Mouse (Mus musculus): ENCODE results near the gene Tbc1d8. TPM values are rescaled to one million over a fixed set of nuclear protein-coding genes. Genes with fewer than 3 reads are reported as not detected.

The Tbc1d8 gene
- 7.2 TPM in 2 replicates for polyA plus RNA-seq (2016; fragmentation: Nextera tagmentation; extraction: Ambion mirVana)

DNA sequence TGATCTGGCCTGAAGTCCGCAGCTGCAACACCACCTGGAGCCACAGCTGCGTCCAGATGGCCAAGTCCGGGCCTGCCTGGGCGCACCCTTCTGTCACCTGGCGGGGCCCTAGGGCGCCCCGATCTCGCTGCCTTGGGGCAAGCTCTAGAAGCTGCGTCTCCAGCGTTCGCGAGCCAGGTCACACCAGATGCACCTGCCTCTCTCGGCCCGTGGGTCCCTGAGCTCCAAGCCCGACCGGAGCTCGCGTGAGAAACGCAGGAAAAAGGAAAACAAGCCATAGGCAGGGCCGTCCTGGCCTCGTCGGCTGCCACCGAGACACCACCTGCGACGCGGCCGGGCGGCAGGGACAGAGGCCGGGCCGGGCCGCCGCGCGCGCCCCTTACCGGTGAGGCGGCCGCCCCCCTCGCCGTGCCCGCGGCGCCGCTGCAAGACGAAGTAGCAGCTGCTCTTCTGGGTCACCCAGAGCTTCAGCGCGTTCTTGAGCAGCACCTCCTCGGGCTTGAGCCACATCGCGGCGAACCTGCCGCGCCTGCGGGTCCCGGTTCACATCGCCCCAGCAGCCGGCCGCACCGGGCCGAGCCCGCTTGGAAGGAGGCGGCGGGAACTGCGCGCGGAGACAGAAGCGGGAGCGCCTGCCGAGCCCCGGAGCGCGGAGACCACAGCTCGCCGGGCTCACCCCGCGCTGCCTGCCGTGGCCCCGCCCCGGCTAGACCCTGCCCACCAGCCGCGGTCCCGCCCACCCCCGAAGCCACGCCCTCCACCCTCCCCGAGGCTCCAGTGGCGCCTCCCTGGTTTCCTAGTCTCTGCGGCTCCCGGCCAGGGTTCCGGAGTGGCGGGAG is at the start of gene Tbc1d8:
Gene Tbc1d8 (minus strand): TSS at position 699 of the 839 bp plus-strand sequence.
- peak within 1 kb of the TSS; percentile 97 for H3K4me2 ChIP-seq
- H3K4me3 ChIP-seq (replicated peaks): peak within 1 kb of the TSS; percentile 70
- H3K27ac ChIP-seq: peak within 1 kb of the TSS; percentile 78
- H3K4me1 ChIP-seq: peaks cover 24% of the 10 kb centered on the region
- WGBS: under 1% methylated on average over 77 of the region's 90 CpGs
- no peaks in the 10 kb centered on the region for H3K36me3 ChIP-seq (replicated peaks)
- peaks cover 13% of the 10 kb centered on the region for H3K27me3 ChIP-seq
- H3K9me3 ChIP-seq: 0 out of 2 replicates have a peak, but pooled peaks cover 3% of the 10 kb centered on the region
- peak; percentile 96 for ATAC-seq (ENCODE audit: low FRiP score)
- peak within 1 kb of the TSS; percentile 77 for H3K9ac ChIP-seq

DNA sequence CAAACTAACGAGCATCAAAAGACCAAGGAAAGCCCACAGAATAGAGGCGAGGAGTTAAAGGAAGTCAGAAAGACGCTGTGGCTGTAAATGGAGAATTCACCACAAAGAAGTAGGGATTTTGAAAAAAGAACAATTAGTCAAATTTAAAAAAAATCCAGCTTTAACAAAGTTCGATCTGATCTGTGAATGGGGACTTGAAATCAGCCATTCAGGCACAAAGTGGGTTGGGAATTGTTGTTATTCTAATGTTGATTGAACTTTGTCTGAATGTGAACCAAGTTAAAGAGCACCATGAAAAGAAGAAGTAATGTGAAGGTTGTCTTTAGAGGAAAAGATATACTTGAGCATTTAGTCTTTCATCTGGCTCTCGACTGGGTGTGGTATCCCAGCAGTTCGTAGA is 49.8 kb upstream of the Tbc1d8 start:
- Histone ChIP-seq H3K27ac (no peak overlapping the region), H3K27me3 (no peaks in the 10 kb centered on the region), H3K4me1 (no peaks in the 10 kb centered on the region), H3K36me3 (replicated peaks) (no peaks in the 10 kb centered on the region), H3K4me3 (replicated peaks) (no peak overlapping the region), H3K9ac (no peak overlapping the region), H3K4me2 (no peak overlapping the region), H3K9me3 (no peaks in the 10 kb centered on the region)
- 36% methylated on average over 6 of the region's 6 CpGs for whole genome bisulfite sequencing
- ATAC-seq (ENCODE audit: low FRiP score): no peak

DNA sequence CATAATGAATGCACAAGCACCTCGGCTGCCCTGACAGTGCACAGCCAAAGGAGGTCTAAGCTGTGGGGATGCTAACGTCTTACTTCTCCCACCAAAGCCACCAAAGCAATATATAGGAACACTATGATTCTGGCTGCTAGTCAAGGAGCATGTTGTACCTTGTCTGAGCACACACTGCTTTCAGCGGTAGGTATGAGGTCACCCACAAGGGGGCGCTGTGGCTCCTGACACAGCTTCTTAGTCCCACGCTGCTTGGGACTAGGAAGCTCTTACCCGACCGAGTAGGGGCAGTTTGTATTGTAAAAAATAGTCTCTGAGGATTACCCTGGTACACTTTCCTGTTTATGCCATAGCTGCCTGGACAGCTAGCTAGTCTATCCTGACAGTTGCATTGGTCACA is 48.9 kb upstream of the Tbc1d8 start:
- 12% methylated on average over 7 of the region's 7 CpGs for WGBS
- Histone ChIP-seq H3K27ac (no peak overlapping the region), H3K4me1 (no peaks in the 10 kb centered on the region), H3K9me3 (no peaks in the 10 kb centered on the region), H3K27me3 (no peaks in the 10 kb centered on the region), H3K4me3 (replicated peaks) (no peak overlapping the region), H3K4me2 (no peak overlapping the region), H3K36me3 (replicated peaks) (no peaks in the 10 kb centered on the region), H3K9ac (no peak overlapping the region)
- ATAC-seq (ENCODE audit: low FRiP score): no peak

DNA sequence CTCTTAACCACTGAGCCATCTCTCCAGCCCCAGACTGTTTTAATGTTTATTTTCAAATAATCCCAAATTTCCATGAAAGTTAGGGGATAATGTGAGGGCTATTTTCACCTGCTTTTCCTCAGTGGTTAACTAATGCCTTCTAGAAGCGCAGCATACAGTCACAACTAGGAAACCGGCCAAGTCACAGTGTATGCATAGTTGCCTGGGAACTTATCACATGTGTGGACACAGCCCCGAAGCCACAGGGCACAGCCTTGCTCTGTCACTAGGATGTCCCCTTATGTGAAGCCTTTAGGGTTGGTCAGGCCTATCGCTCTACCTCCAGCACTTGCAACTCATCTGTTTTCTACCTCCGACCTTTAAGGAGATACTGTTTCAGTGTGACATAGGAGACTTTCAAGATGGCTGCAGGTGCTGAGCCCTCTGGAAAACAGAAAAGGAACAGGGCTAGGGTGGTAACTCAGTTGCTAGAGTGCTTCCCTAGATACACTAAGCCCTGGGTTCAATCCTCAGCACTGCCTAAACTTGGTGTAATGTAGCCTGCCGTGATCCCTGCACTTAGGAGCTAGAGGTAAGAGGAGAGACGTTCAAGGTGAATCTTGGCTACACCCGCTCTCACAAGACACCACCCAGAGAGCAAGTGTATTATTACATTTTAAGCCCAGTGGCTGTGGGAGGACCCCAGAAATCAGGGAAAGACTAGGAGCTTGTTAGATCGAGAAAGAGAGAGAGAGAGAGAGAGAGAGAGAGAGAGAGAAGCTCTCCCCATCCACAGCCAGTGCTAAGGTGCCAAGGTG is 48.0 kb upstream of the Tbc1d8 start:
- Histone ChIP-seq H3K4me1 (no peaks in the 10 kb centered on the region), H3K36me3 (replicated peaks) (no peaks in the 10 kb centered on the region), H3K27me3 (no peaks in the 10 kb centered on the region), H3K9ac (no peak overlapping the region), H3K4me3 (replicated peaks) (no peak overlapping the region), H3K27ac (no peak overlapping the region), H3K9me3 (no peaks in the 10 kb centered on the region), H3K4me2 (no peak overlapping the region)
- 87% methylated on average over 9 of the region's 9 CpGs for WGBS
- no peak for ATAC-seq (ENCODE audit: low FRiP score)

DNA sequence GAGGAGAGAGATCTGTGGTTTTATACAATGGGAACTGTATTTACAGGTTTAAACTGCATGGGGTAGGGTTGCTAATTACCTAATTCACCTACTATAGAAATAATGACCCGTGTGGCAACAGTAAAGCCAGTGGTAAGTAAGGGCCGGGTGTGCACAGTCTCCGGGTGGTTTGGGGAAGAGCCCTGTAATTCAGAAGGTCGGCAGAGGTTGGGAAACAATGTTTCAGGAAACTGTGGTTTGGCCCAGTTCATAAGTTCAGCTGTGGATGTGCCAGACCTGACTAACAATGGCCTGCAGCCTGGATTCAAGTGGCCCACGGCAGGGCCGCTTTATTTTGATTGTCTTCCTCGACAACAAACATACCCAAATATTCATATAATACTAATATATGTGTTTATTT is 47.2 kb upstream of the Tbc1d8 start:
- Histone ChIP-seq H3K4me2 (no peak overlapping the region), H3K27me3 (no peaks in the 10 kb centered on the region), H3K36me3 (replicated peaks) (no peaks in the 10 kb centered on the region), H3K4me3 (replicated peaks) (no peak overlapping the region), H3K27ac (no peak overlapping the region), H3K9ac (no peak overlapping the region), H3K9me3 (no peaks in the 10 kb centered on the region), H3K4me1 (no peaks in the 10 kb centered on the region)
- ATAC-seq (ENCODE audit: low FRiP score): no peak
- 85% methylated on average over 7 of the region's 7 CpGs for WGBS

DNA sequence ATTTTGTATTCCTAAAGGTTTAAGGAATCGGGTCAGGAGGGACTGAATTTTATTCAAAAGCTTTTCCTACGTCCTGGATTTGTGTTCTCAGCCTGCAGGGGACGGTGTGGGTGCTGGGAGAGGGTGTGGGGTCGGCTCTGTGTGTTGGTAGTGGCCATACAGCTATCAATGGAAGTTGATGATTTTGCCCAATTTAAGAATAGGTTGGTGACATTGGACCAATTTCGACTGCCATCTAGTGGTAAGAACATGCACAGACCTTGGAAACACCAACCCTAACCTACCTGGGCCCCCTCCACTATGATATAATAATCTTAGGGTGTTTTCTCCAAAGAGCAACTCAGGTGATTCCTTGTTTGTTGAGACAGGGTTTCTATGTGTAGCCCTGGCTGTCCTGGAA is 44.0 kb upstream of the Tbc1d8 start:
- H3K27ac ChIP-seq: no peak overlapping the region
- 26% methylated on average over 5 of the region's 5 CpGs for WGBS
- H3K4me2 ChIP-seq: no peak overlapping the region
- ATAC-seq (ENCODE audit: low FRiP score): no peak
- no peak overlapping the region for H3K9ac ChIP-seq
- no peaks in the 10 kb centered on the region for H3K27me3 ChIP-seq
- H3K4me1 ChIP-seq: no peaks in the 10 kb centered on the region
- no peak overlapping the region for H3K4me3 ChIP-seq (replicated peaks)
- H3K9me3 ChIP-seq: no peaks in the 10 kb centered on the region
- no peaks in the 10 kb centered on the region for H3K36me3 ChIP-seq (replicated peaks)

DNA sequence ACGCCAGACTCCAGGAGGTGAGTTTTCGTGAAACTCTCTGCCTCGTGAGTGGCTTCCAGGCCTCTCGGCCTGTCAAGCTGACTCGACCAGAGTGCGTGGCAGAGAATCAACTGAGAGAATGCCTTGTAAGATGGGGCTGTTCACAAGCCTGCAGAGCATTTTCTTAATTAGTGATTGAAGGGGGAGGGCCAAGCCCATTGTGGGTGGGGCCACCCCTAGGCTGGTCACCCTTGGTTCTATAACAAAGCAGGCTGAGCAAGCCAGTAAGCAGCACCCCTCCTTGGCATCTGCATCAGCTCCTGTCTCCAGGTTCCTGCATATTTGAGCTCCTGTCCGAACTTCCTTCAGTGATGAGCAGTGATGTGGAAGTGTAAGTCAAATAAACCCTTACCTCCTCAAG is 42.8 kb upstream of the Tbc1d8 start:
- H3K27me3 ChIP-seq: no peaks in the 10 kb centered on the region
- H3K27ac ChIP-seq: no peak overlapping the region
- no peak overlapping the region for H3K4me2 ChIP-seq
- H3K4me1 ChIP-seq: no peaks in the 10 kb centered on the region
- WGBS: 96% methylated on average over 7 of the region's 7 CpGs
- no peaks in the 10 kb centered on the region for H3K36me3 ChIP-seq (replicated peaks)
- no peak overlapping the region for H3K4me3 ChIP-seq (replicated peaks)
- no peak overlapping the region for H3K9ac ChIP-seq
- no peaks in the 10 kb centered on the region for H3K9me3 ChIP-seq
- no peak for ATAC-seq (ENCODE audit: low FRiP score)

DNA sequence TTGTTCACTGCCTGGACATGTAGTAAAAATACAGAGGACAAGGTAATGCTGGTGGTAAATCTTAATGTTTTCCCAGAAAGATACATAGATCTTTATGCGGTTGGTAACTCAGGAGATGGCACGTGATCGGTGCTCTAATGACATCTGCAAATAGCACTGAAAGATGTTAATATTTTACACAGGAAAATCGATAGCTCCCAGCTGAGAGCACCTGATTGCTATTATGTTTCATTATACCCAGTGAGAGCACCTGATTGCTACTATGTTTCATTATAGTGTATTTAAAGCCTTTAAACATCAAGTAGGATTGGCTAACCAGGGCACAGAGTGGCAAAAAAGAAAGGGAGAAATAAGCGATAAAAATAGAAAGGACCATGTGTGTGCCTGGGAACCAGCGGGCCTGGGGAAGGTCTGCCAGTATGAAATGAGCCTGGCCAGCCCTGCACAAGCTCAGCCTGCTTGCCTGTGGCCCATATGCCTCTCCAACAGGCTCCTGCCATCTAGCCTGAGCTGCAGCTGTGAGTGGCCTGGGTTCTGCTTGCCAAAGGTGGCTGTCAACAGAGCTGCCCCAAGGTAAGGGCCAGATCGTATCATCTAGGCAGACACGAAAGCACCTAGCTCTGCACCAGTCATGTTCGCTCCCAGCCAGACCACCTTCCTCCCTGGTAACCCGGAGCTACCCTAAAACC is 36.9 kb upstream of the Tbc1d8 start:
- Histone ChIP-seq H3K36me3 (replicated peaks) (no peaks in the 10 kb centered on the region), H3K27ac (no peak overlapping the region), H3K4me2 (no peak overlapping the region), H3K9me3 (no peaks in the 10 kb centered on the region), H3K9ac (no peak overlapping the region), H3K4me3 (replicated peaks) (no peak overlapping the region), H3K4me1 (no peaks in the 10 kb centered on the region), H3K27me3 (no peaks in the 10 kb centered on the region)
- 80% methylated on average over 10 of the region's 10 CpGs for WGBS
- ATAC-seq (ENCODE audit: low FRiP score): no peak

DNA sequence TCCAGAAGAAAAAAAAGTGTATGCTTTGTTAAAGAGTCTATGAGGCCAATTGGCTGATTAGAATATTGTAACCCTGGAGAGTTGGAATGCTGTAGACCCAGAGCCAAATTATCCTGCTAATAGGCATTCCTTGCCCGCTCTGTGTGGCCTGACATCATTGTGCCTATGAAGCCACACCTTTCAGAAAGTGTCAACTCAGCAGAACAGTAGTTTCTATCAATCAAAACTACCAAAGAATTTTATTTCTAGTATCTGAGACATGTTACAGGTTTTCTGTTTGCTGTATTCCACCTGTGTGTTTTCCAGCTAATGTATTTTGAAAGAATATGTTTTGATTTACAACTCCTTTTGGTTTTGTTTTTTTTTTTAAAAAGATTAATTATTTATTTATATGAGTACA is 33.6 kb upstream of the Tbc1d8 start:
- Histone ChIP-seq H3K27ac (no peak overlapping the region), H3K27me3 (no peaks in the 10 kb centered on the region), H3K4me3 (replicated peaks) (no peak overlapping the region), H3K4me1 (no peaks in the 10 kb centered on the region), H3K36me3 (replicated peaks) (no peaks in the 10 kb centered on the region), H3K9me3 (no peaks in the 10 kb centered on the region), H3K4me2 (no peak overlapping the region), H3K9ac (no peak overlapping the region)
- 67% methylated on average over 1 of the region's 1 CpGs for WGBS
- ATAC-seq (ENCODE audit: low FRiP score): no peak

DNA sequence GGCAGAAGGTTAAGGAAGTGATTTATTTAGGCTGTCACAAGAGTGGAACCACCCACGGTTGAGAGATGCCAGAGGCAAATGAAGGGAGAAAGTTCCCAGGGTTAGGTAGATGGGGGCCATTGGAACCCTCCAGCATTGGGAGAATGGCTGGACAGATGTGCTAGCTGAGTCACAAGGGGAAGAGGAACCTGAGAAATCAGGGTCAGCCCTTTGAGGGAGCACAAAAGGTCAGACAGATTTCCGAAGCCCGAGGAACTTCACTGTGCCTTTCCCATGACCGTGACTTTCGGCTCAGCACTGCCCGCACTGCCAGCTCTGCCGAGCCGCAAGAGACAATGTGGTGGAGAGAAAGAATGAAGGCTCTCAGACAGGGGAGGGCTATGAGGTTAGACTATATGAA is 33.2 kb upstream of the Tbc1d8 start:
- 89% methylated on average over 8 of the region's 8 CpGs for WGBS
- Histone ChIP-seq H3K4me1 (no peaks in the 10 kb centered on the region), H3K27ac (no peak overlapping the region), H3K4me3 (replicated peaks) (no peak overlapping the region), H3K9me3 (no peaks in the 10 kb centered on the region), H3K36me3 (replicated peaks) (no peaks in the 10 kb centered on the region), H3K27me3 (no peaks in the 10 kb centered on the region), H3K4me2 (no peak overlapping the region), H3K9ac (no peak overlapping the region)
- ATAC-seq (ENCODE audit: low FRiP score): no peak

DNA sequence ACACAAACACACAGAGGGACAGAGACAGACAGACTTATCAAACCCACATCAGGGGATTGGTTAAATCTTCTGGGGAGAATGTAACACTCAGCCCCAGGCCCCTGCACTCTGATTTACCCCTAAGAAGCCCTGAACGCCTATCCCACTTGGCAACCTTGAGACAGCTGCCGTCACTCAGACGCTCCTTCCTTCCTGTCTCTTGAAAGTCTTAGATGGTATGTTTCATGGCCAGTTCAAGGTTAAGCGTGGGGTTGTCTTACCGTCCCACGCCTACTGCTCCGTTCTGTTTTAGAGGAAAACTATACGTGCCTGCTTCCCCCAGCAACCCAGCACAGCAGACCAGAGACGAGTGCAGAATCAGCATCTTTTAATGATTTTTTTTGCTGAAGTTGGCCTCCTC is 27.0 kb upstream of the Tbc1d8 start:
- H3K27ac ChIP-seq: no peak overlapping the region
- no peaks in the 10 kb centered on the region for H3K9me3 ChIP-seq
- H3K4me1 ChIP-seq: no peaks in the 10 kb centered on the region
- WGBS: 81% methylated on average over 9 of the region's 9 CpGs
- no peak overlapping the region for H3K4me3 ChIP-seq (replicated peaks)
- H3K27me3 ChIP-seq: no peaks in the 10 kb centered on the region
- H3K4me2 ChIP-seq: no peak overlapping the region
- no peaks in the 10 kb centered on the region for H3K36me3 ChIP-seq (replicated peaks)
- ATAC-seq (ENCODE audit: low FRiP score): no peak
- no peak overlapping the region for H3K9ac ChIP-seq

DNA sequence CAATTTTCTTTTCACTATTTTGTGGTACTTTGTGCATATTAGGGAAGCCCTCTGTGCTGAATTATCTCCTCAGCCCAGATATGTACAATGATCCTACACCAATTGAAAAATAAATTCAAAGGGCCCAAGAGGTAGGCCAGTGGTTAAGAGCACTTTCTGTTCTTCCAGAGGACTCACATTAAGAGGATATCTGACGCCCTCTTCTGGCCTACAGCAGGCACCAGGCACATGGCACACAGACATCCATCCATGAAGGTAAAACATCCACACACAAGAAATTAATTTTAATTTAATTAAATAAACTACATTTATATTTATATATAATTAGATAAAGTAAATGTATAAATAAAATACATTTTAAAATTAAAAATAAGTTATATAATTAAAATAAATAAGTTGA is 25.7 kb upstream of the Tbc1d8 start:
- Histone ChIP-seq H3K27ac (no peak overlapping the region), H3K9ac (no peak overlapping the region), H3K9me3 (no peaks in the 10 kb centered on the region), H3K4me1 (no peaks in the 10 kb centered on the region), H3K4me3 (replicated peaks) (no peak overlapping the region), H3K4me2 (no peak overlapping the region), H3K27me3 (no peaks in the 10 kb centered on the region), H3K36me3 (replicated peaks) (no peaks in the 10 kb centered on the region)
- no peak for ATAC-seq (ENCODE audit: low FRiP score)
- 11% methylated on average over 1 of the region's 1 CpGs for WGBS
